Mouse (Mus musculus) small intestine, adult 2 months (tissue): ENCODE results near the gene Fyn. TPM values are rescaled to one million over a fixed set of nuclear protein-coding genes. Genes with fewer than 3 reads are reported as not detected.

Experiments used
- H3K27ac ChIP-seq: fragments of 200-500 bp; 2 replicates; pipeline ENCODE4 v1.5.1; 2012; ENCODE audit warnings: low read depth, low read length, control low read depth, inconsistent platforms; ENCODE audit not compliant: insufficient read depth
- H3K27me3 ChIP-seq: fragments of 200-500 bp; 2 replicates; pipeline ENCODE4 v1.6.1; 2012; ENCODE audit warnings: mild to moderate bottlenecking, moderate library complexity, low read length, inconsistent platforms; ENCODE audit not compliant: control insufficient read depth, insufficient read depth
- H3K36me3 ChIP-seq: fragments of 200-500 bp; 2 replicates; pipeline ENCODE4 v1.6.1; 2012; ENCODE audit warnings: mild to moderate bottlenecking, low read length, control low read depth, inconsistent platforms; ENCODE audit not compliant: control insufficient read depth, insufficient read depth
- H3K4me1 ChIP-seq: fragments of 200-500 bp; 2 replicates; pipeline ENCODE4 v1.6.1; 2012; ENCODE audit warnings: low read length, inconsistent platforms, mixed read lengths; ENCODE audit not compliant: control insufficient read depth, insufficient read depth, insufficient read length
- H3K4me3 ChIP-seq: fragments of 200-500 bp; 2 replicates; pipeline ENCODE4 v1.5.1; 2012; ENCODE audit warnings: low read depth, mild to moderate bottlenecking, control low read depth, inconsistent platforms, low read length, moderate library complexity
- CTCF ChIP-seq: fragments of 200-500 bp; IDR thresholded peaks from 2 replicates; pipeline ENCODE4 v1.5.1; 2012; ENCODE audit warnings: low read depth, mild to moderate bottlenecking, control low read depth, inconsistent platforms, low read length, moderate library complexity, mixed read lengths; ENCODE audit not compliant: insufficient replicate concordance, insufficient read length; ENCODE audit errors: extremely low read depth
- POLR2A ChIP-seq: fragments of 200-500 bp; IDR thresholded peaks from 2 replicates; pipeline ENCODE4 v1.6.1; 2012; ENCODE audit warnings: low read depth, mild to moderate bottlenecking, control low read depth, inconsistent platforms, low read length, moderate library complexity
- WGBS: fragments of 180-500 bp; shearing (Covaris S2); methylation state at CpG from one replicate; pipeline ENCODE4 v1.1.7; 2018; 5-methylcytosine and 5-hydroxymethylcytosine counted together
- polyA plus RNA-seq: library from polyadenylated mRNA; depleted of rRNA; stranded (reverse); fragments of >200 nt; gene quantifications from 2 replicates; pipeline ENCODE4 v1.2.3, GENCODE M21; 2012

Fyn gene
- polyA plus RNA-seq, 1 experiment = 7.3 TPM

GRCm38 (mm10) chr10:39599601-39600000, 230.9 kb downstream of the Fyn start:
- Histone ChIP-seq H3K27me3 (no peaks in the 10 kb centered on the region), H3K27ac (no peak overlapping the region), H3K36me3 (no peaks in the 10 kb centered on the region), H3K4me3 (no peak overlapping the region), H3K4me1 (no peaks in the 10 kb centered on the region)
- TF ChIP-seq POLR2A (no peak), CTCF (no peak)
- 79% methylated on average over 4 of the region's 4 CpGs for WGBS

DNA sequence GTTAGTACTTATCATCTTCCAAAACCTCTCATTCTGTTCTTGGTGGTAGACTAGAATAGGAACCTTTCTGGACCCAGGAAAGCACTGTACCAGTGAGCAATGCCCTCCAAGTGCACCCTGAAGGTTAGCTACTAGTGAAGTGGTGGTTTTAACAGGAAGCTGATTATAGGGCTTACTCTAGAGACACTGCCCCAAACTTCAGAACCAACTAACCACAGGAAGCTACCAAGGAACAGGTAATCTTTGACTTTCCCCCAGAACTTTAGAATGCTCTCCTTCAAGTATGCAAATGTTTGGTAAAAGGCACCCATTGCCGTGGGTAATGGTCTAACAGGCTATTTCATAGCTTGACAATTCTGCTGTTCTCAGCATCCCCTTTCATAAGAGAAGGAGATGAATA, 231.5 kb downstream of the Fyn start:
- H3K27me3 ChIP-seq = no peaks in the 10 kb centered on the region
- H3K4me3 ChIP-seq = no peak overlapping the region
- 80% methylated on average over 1 of the region's 1 CpGs for WGBS
- no peaks in the 10 kb centered on the region for H3K36me3 ChIP-seq
- H3K27ac ChIP-seq = no peak overlapping the region
- no peaks in the 10 kb centered on the region for H3K4me1 ChIP-seq
- no peak for TF ChIP-seq CTCF
- no peak for TF ChIP-seq POLR2A

GRCm38 (mm10) chr10:39601068-39601467, 232.4 kb downstream of the Fyn start:
- Histone ChIP-seq H3K27ac (no peak overlapping the region), H3K4me3 (no peak overlapping the region), H3K36me3 (no peaks in the 10 kb centered on the region), H3K4me1 (no peaks in the 10 kb centered on the region), H3K27me3 (no peaks in the 10 kb centered on the region)
- WGBS = 71% methylated on average over 5 of the region's 5 CpGs
- no peak for TF ChIP-seq CTCF
- TF ChIP-seq POLR2A = no peak

GRCm38 (mm10) chr10:39606434-39606833, 237.8 kb downstream of the Fyn start:
- 93% methylated on average over 1 of the region's 1 CpGs for WGBS
- H3K4me1 ChIP-seq = peaks cover 3% of the 10 kb centered on the region; the same call in 1 of the 2 replicates
- no peaks in the 10 kb centered on the region for H3K36me3 ChIP-seq
- TF ChIP-seq POLR2A = no peak
- no peak for TF ChIP-seq CTCF
- H3K27ac ChIP-seq = no peak overlapping the region
- H3K27me3 ChIP-seq = no peaks in the 10 kb centered on the region
- no peak overlapping the region for H3K4me3 ChIP-seq

GRCm38 (mm10) chr10:39611234-39611633, 242.6 kb downstream of the Fyn start:
- H3K4me1 ChIP-seq = peaks cover 18% of the 10 kb centered on the region
- H3K36me3 ChIP-seq = no peaks in the 10 kb centered on the region
- 69% methylated on average over 3 of the region's 3 CpGs for WGBS
- no peak for TF ChIP-seq CTCF
- TF ChIP-seq POLR2A = no peak
- no peak overlapping the region for H3K4me3 ChIP-seq
- no peaks in the 10 kb centered on the region for H3K27me3 ChIP-seq
- H3K27ac ChIP-seq = peak overlapping the region; percentile 40

GRCm38 (mm10) chr10:39612131-39612530, 243.5 kb downstream of the Fyn start:
- WGBS = 21% methylated on average over 2 of the region's 2 CpGs
- 0 out of 2 replicates have a peak, but pooled peaks cover 1% of the 10 kb centered on the region for H3K36me3 ChIP-seq
- TF ChIP-seq POLR2A (no peak), CTCF (no peak)
- no peaks in the 10 kb centered on the region for H3K27me3 ChIP-seq
- peaks cover 21% of the 10 kb centered on the region for H3K4me1 ChIP-seq
- H3K4me3 ChIP-seq = peak overlapping the region; percentile 69; the same call in 1 of the 2 replicates
- peak overlapping the region; percentile 95 for H3K27ac ChIP-seq

- 10% methylated on average over 4 of the region's 4 CpGs for WGBS
- TF ChIP-seq CTCF (no peak), POLR2A (no peak)
- Histone ChIP-seq H3K27me3 (no peaks in the 10 kb centered on the region), H3K4me3 (peak within 1 kb of the TSS; percentile 69), H3K27ac (peak within 1 kb of the TSS; percentile 95), H3K36me3 (0 out of 2 replicates have a peak, but pooled peaks cover 1% of the 10 kb centered on the region), H3K4me1 (peaks cover 21% of the 10 kb centered on the region)
Measured at GRCm38 (mm10) chr10:39612633-39612988, 244.0 kb downstream of the Fyn start, which contains the start of gene Traf3ip2. Traf3ip2 (plus strand) TSS chr10:39612934.
